Mouse (Mus musculus): Measurements from ENCODE around the gene Hoxb5.
A peak's percentile ranks its signal among the peaks of the same experiment; 100 is the strongest.

Gene Hoxb5

GRCm38 (mm10) chr11:96271541-96272011 is 31.6 kb upstream of the Hoxb5 start:
- no peak for DNase-seq (ENCODE audit: low read depth, low spot score)

DNA sequence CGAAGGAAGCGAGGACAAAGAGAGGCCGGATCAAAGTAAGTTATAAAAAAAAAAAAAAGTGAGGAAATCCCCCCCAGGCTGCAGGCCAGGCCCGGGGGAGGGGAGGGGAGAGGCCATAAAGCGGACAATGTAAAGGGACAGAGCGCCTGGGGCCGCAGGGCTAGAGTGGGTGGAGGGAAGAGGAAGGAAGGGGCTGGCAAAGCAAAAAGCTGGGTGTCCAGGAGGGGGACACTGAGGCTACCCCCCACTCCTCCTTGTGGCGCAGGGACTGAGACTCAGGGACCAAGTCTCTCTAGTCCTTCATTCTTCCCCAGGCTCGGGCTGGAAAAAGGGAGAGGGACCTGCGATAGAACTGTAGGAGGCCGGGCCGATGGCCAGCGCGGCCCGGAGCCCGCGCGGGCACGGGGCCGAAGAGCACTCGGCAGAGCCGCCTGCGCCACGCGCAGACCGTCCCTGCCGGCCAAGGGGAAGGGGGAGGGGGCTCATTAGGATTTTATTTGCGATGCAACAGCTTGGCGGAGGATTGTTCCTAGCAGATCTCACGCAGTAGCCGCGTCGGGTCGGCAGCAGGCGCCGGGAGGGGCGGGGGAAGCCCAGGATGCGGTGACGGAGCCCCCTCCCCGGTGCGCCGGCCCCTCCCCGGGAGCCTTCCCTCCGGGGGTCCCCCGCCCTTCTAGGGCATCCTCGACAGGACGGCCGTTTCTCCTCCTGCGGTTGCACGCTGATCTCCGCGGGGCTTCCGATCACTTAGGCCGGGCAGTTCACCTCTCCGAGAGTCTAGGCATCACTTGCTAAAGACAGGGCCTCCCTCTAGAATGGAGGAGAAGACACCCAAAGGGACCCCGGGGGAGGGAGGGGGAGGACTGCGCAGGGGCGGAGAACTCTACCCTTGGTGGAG is 30.9 kb upstream of the Hoxb5 start:
- no peak for DNase-seq (ENCODE audit: low read depth, low spot score)

DNA sequence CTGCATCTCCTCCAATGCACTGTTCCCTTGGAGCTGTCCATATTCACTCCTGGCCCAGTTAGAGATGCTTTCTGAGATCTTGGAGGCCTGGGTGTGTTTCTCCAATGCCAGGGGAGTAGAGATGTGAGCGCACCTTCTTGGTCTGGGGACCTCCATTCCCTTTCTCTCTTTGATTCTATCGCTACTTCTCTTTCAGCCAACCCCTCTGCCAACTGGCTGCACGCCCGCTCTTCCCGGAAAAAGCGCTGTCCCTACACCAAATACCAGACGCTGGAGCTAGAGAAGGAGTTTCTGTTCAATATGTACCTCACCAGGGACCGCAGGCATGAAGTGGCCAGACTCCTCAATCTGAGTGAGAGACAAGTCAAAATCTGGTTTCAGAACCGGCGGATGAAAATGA is 28.7 kb upstream of the Hoxb5 start:
- DNase-seq (ENCODE audit: low read depth, low spot score) = no peak

GRCm38 (mm10) chr11:96275896-96276295 is 27.2 kb upstream of the Hoxb5 start:
- DNase-seq (ENCODE audit: low read depth, low spot score) = no peak

GRCm38 (mm10) chr11:96277151-96278044 is 25.7 kb upstream of the Hoxb5 start:
- no peak for DNase-seq (ENCODE audit: low read depth, low spot score)

DNA sequence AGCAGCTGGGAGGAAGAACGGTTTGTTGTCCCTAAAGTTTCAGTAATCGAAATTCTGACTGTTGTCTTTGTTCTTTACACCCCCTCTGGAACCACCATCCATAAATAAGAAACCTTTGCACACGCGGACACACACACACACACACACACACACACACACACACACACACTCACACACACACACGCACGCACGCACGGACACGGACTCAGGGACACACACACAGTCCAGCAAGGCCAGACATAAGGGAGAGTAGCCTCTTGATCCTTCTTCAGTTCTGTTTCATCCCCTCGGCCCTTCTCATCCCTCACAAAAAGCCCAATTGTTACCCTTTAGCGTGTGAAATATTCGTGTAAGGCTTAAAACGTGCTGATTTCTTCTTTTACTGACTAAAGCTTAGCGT is 24.8 kb upstream of the Hoxb5 start:
- DNase-seq (ENCODE audit: low read depth, low spot score) = no peak

DNA sequence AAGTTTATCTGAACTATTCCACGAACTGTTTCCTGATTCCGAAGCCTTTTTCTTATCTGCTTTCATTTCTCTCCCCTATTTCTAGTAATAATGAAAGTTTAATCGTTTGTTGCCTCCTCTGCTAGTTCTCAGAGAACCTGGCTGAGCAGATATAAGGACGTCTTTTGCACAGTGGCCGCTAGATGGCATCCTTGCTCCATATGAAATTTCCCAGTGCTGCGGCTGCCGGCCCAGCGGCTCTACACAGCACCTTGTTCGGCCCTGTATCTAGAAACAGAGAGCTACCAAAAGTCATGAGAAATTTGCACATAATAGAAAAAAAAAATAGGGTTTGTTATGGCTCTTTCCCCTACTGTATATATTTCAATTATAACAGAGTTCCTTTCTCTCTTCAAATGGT is 24.4 kb upstream of the Hoxb5 start:
- DNase-seq (ENCODE audit: low read depth, low spot score) = peak; percentile 93

- no peak for DNase-seq (ENCODE audit: low read depth, low spot score)
Measured at GRCm38 (mm10) chr11:96279421-96280233, 23.5 kb upstream of the Hoxb5 start.

DNA sequence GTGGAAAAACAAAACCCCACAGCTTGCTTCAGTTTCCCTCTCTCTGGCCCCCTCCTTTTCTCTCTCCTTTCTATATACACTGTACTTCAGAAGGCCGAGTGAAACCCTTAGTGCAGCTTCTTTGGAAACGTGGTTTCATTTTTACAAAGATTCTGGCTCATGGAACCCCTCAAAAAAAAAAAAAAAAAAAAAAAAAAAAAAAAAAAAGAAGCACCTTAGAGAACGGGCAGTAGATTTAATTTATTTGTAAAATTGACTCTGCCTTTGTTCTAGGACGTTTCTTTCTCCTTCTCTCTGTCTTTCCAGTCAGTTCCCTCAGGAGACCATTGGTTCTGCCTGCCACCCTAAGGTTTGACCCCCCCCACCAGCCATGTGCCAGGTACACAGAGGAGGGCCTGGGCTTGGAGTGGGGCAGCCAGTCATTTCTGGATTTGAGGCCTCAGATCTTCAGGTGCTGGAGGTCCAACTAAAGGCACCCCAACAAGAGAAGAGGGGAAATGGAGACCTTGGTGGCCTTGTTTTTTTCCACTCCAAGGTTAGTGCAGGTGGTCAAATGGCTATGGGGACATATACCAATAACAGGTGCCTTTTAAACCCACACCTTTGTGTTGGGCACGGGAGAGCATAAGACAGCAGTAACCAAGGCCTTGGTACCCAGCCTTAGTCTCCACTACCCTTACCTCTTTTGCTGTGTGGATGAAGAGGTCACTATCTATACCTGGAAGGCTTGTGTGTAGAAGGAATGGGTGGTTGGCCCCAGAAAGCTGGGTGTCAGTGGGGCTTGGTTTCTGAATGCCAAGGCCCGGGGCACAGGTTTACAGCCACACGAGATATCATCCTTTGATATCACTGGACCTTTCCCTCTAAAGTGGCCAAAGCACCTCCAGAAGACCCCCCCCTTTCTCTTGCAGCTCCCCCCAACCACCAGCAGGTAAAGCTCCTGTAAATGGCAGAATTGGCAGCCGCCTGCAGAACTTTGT is 22.4 kb upstream of the Hoxb5 start:
- DNase-seq (ENCODE audit: low read depth, low spot score) = no peak

DNA sequence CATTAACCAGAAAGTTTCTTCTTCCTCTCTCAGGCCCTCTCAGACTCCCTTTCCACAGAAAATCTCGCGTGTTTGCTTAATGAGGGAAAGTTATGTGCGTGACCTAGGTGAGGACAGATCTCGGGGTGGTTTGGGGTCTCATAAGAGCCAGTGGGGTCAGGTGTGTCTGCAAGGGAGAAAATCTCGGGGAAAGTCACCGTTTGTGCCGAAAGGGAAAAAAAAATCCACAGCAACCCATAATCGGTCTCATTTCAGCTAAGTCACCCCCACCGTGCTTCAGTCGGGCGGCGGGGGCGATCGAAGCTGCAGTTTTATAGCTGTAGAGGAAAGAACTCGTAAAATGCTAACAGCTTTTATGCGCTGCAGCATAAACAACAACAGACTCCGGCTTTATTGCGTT is 21.7 kb upstream of the Hoxb5 start:
- DNase-seq (ENCODE audit: low read depth, low spot score) = no peak

GRCm38 (mm10) chr11:96281855-96282570 is 21.1 kb upstream of the Hoxb5 start, which contains the start of gene Hoxb8:
TSS of gene Hoxb8 (plus strand) at chr11:96281905.
- peak; percentile 86 for DNase-seq (ENCODE audit: low read depth, low spot score)

DNA sequence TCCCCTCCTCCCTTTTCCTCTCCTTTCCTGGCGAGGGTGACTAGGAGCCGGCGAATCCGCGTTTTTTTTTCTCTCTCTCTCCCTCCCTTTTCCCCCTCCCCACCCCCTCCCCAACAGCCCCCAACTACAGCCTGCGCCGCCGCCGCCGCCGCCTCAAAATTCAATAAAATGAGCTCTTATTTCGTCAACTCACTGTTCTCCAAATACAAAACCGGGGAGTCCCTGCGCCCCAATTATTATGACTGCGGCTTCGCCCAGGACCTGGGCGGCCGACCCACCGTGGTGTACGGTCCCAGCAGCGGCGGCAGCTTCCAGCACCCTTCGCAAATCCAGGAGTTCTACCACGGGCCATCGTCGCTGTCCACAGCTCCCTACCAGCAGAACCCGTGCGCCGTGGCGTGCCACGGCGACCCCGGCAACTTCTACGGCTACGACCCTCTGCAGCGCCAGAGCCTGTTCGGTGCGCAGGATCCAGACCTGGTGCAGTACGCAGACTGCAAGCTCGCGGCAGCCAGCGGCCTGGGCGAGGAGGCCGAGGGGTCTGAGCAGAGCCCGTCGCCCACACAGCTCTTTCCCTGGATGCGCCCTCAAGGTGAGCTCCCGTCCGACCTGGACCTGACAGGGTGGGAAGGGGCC is 20.2 kb upstream of the Hoxb5 start:
- DNase-seq (ENCODE audit: low read depth, low spot score) = no peak

DNA sequence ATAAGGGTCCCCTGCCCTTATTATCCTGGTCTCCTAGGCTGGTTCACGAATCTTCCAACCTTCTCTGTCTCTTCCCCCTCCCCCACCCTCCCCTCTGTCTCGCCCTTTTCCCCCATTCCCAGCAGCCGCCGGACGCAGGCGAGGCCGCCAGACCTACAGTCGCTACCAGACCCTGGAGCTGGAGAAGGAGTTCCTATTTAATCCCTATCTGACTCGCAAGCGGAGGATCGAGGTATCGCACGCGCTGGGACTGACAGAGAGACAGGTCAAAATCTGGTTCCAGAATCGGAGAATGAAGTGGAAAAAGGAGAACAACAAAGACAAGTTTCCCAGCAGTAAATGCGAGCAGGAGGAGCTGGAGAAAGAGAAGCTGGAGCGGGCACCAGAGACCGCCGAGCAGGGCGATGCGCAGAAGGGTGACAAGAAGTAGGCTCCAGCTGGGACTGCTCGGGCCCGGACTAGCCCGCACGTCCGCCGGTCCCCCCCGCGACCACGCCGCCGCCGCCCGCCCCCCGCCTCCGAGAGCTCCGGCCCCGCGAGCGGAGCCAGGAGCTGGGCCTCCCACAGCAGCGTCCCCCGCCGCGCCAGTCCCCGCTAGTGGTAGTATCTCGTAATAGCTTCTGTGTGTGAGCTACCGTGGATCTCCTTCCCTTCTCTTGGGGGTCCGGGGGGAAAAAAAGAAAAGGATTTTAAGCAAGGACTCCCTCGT is 18.9 kb upstream of the Hoxb5 start:
- no peak for DNase-seq (ENCODE audit: low read depth, low spot score)

DNA sequence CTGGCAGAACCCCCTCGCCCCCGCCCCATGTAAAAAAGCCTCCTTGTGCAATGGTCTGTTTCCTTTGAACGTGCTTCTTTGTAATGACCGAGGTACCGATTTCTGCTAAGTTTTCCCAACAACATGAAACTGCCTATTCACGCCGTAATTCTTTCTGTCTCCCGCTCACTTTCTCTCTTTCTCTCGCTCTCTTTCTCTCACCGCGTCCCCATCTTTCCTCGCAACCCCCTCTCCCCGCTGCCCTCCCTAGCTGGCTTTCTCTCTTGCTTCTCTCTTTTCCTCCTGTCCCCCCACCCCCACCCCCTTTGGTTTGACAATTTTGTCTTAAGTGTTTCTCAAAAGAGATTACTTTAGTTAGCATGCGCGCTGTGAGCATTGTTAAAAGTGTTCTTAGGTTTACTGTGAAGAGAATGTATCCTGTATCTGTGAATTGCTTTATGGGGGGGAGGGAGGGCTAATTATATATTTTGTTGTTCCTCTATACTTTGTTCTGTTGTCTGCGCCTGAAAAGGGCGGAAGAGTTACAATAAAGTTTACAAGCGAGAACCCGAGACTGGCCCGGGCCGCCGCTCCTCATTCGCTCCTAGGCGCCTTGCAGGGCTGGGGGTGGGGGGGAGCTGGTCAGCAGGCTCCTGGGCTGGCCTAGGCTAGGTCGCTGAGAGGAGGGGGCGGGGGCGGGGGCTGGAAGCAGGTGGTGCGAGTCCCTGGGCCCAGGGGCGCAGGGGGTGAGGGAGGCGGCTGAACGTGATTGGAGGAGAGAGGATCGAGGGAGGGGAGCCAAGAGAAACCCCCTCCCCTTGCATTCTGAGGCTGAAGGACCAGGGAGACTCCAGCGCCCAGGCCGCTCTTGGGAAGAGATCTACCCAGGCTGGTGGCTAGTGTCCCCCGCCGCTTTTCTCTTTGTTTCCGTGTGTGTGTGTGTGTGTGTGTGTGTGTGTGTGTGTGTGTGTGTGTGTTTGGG is 18.1 kb upstream of the Hoxb5 start:
- peak; percentile 95 for DNase-seq (ENCODE audit: low read depth, low spot score)

DNA sequence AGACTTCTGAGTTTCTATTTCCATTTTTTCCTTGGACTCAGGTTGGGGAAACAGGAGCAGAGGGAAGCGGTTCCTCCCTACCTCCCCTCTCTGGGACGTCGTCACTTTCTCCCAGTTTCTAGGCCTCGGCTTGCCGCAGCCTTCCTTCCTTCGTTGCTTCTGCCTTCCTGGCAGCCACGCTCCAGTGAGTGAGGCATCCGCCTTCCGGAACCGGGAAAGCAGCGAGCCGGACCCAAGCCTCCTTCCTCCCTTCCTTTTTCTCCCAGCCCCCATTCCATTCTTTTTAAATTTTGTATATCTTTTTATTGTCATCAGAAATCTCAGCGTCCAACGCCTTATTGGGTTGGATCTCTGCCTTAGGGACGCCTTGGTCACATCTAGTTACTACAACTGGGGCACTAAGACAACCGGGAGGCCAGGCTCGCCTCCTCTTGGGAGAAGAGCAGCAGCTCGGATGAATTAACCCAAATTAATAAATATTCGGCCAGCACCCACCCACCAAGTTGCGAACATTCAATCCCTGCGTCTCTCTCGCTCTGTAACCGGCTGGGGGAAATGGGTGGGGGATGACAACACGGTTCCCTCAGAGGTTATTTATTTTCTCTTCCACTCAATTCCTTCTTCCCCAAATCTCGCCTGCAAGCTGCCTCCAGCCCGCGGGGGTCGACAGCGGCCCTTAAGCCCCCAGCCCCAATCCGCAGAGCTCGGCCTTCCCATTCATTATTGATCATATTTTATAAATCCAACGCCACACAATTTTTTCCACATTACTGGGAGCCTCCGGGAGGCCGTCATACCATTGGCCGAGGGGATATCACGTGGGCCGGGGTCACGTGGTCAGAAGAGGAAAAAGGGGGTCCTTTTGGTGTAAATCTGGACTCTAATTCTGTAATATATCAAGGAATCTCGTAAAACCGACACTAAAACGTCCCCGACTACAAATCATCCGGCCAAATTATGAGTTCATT is 17.1 kb upstream of the Hoxb5 start, which contains the start of gene Hoxb7:
Gene Hoxb7 (plus strand): TSS at position 853 of the 968 bp plus-strand sequence.
- peak; percentile 88 for DNase-seq (ENCODE audit: low read depth, low spot score)
